Mouse (Mus musculus): ENCODE measurements around the gene Gm11939. TPM values are rescaled to one million over a fixed set of nuclear protein-coding genes. Genes with fewer than 3 reads are reported as not detected.

Gm11939 gene
- not detected in 2 replicates for polyA plus RNA-seq (2012; rRNA removed; ENCODE audit: low replicate concordance)

DNA sequence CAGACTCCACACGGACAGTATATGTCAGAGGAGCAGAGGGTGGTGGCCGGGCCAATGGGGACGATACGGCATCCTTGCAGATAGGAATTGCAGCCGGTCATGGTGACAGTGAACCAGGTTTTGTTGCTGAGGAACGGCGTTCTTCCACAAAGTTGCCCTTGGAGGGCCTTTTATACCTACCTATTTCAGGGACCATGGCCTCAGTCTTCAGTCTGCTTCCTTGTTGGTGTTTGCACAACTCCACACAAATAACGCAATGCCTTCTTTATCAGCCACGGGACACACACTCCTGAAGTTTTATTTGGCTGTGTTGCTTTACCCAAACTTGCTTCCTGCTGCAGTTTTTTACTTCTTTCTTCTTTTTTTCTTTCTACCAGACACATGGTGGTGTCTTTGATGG, at the start of gene Gm11939:
TSS of gene Gm11939 (minus strand) at position 101 of the 400 bp plus-strand sequence.

DNA sequence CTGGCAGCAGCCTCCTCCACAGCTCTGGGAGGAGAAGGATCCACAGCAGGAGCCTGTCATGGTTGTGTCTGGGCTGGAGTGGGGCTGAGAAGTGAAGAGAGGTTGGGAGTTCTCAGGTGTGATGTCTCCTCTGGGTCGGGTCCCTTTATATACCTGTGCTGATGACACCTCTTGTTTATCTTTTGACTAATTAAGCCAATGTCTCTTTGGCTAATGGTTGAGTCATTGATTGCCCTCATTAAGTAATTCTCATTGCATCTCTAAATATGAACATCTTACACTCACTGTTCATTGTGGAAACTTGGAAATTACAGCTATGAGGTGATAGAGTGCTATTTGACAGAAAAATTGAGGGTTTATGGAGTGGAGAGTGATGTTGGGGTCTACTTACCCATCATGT, 43.9 kb upstream of the Gm11939 start, which contains the start of gene Gm11938:
TSS of gene Gm11938 (minus strand) at position 101 of the 400 bp plus-strand sequence.

DNA sequence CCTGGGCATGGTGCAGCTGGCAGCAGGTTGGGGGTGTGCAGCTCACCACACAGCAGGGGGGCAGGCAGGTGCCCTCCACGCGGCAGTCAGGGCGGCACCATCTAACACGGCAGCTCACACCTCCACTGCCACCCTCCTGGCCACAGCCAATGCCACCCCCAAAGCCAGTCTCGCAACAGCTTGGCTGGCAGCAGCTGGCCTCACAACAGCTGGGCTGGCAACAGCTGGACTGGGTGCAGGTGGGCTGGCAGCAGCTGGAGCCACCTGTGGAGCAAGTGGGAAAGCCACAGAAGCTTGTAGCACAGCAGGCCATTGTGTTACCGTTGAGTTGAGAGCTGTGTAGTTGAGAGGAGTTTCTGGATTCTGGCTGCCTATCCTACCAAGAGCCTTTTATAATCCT, 38.5 kb upstream of the Gm11939 start, which contains the start of gene Krtap9-3:
TSS of gene Krtap9-3 (minus strand) at position 364 of the 400 bp plus-strand sequence.

DNA sequence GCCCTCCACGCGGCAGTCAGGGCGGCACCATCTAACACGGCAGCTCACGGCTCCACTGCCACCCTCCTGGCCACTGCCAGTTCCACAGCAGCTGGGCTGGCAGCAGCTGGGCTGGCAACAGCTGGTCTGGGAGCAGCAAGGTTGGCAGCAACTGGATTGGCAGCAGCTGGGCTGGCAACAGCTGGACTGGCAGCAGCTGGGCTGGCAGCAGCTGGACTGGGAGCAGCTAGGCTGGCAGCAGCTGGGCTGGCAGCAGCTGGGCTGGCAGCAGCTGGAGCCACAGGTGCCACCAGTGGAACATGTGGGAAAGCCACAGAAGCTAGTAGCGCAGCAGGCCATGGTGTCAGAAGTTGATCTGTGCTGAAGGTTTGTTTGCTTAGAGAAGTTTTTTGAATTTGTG, 31.7 kb upstream of the Gm11939 start, which contains the start of gene Krtap1-3:
TSS of gene Krtap1-3 (minus strand) at position 359 of the 400 bp plus-strand sequence.

DNA sequence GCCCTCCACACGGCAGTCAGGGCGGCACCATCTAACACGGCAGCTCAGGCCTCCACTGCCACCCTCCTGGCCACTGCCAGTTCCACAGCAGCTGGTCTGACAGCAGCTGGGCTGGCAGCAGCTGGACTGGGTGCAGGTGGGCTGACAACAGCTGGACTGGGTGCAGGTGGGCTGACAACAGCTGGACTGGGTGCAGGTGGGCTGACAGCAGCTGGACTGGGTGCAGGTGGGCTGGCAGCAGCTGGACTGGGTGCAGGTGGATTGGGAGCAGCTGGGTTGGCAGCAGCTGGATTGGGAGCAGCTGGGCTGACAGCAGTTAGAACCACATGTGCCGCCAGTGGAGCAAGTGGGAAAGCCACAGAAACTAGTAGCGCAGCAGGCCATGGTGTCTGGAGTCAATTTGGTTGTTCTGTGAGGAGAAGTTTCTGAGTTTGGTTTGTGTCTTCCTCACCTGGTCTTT, 24.0 kb upstream of the Gm11939 start, which contains the start of gene Krtap1-4:
TSS of gene Krtap1-4 (minus strand) at position 410 of the 460 bp plus-strand sequence.

DNA sequence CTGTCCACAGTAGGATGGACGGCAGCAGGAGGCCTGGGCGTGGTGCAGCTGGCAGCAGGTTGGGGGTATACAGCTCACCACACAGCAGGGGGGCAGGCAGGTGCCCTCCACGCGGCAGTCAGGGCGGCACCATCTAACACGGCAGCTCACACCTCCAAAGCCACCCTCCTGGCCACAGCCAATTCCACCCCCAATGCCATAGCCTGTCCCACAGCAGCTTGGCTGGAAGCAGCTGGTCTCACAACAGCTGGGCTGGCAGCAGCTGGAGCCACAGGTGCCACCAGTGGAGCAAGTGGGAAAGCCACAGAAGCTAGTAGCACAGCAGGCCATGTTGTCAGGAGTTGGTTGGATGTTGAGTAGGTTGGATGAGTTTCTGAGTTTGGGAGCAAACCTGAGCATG, 21.4 kb upstream of the Gm11939 start, which contains the start of gene Krtap1-5:
TSS of gene Krtap1-5 (minus strand) at position 381 of the 400 bp plus-strand sequence.

DNA sequence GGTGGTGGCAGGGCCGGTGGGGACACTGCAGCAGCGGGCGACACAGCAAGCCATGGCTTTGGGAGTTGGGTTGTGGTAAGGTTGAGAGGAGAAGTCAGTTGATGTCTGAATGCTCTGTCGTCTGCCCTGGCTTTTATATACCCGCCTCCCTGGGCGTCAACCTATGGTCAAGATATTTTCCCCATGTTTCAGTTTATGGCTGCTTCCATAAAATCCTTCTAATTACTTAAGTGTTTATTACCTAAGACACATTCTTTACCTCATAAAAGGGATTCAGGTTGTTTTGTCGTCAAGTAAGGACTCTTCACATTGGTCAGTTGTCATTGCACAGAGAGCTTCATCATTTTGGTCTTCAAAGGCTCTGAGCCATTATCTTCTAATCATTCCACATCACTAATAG, 7.3 kb upstream of the Gm11939 start, which contains the start of gene Krtap3-1:
TSS of gene Krtap3-1 (minus strand) at position 101 of the 400 bp plus-strand sequence.

DNA sequence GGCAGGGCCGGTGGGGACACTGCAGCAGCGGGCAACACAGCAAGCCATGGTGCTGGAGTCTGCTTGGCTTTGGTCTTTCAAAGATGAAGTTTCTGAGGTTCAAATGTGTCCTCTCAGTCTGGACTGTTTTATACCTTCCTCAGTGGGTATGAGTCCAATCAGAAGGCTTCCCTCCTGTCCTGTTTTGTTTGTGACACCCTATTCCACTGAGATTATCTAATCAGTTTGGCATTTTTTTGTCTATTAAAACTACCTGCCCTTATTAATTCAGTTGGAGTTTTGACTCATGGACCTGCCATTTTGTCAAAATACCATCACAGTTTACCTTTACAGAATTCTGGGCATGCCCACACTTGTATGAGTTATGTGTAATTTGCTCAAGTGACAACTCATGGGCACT, 2.5 kb downstream of the Gm11939 start, which contains the start of gene Krtap3-2:
TSS of gene Krtap3-2 (minus strand) at position 101 of the 400 bp plus-strand sequence.

DNA sequence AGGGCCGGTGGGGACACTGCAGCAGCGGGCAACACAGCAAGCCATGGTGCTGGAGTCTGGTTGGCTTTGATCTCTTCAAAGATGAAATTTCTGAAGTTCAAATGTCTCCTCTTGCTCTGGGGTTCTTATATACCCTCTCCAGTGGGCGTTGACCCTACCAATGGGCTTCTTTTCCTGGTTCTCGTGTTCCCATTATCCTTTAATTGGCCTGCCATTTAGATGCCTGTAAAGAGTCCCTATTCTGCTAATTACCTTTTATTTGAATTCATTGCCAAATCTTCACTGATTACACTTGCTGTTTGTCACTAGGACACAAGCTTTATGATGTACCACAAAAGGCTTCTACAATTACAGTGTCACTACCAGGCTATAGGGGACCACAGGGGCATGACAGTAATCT, 8.5 kb downstream of the Gm11939 start, which contains the start of gene Krtap3-3:
TSS of gene Krtap3-3 (minus strand) at position 101 of the 400 bp plus-strand sequence.

DNA sequence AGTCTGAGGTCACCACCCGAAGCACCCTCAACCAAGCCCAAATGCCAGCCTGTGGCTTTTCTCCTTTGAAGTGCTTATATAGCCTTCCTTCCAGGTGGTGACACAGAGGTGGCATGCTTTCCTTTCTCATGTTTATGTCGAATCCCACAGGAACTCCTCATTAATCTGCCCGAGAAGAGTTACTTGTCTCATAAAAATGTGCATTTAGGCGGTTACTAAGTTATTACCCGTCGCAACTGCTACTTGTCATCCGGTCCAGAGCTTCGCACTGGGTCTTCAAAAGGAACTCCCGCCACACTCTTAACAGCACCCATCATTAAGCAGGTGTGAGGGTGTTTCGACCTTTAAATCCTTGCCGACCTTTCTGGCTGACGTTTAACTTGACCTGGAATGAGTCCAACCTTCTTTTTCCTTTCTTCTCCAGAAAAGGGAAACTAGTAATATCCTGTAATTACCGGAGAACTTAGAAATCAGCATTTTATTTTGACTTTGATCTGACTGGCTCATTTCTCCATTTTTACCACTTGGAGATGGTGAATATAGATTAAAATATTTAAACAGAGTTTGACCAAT, 37.9 kb downstream of the Gm11939 start, which contains the start of gene Krt39:
TSS of gene Krt39 (minus strand) at position 51 of the 573 bp plus-strand sequence.

Other genes with a start within 250 kb of the Gm11939 start
- not detected in 2 replicates for gene Krt25, start 236.5 kb downstream of the Gm11939 start, polyA plus RNA-seq (2012; rRNA removed; ENCODE audit: low replicate concordance)
- not detected in 2 replicates for gene Krt26, start 221.5 kb downstream of the Gm11939 start, polyA plus RNA-seq (2012; rRNA removed; ENCODE audit: low replicate concordance)
- gene Krt27, start 208.4 kb downstream of the Gm11939 start, polyA plus RNA-seq (2012; rRNA removed; ENCODE audit: low replicate concordance): not detected in 2 replicates
- not detected in 2 replicates for gene Krt28, start 184.6 kb downstream of the Gm11939 start, polyA plus RNA-seq (2012; rRNA removed; ENCODE audit: low replicate concordance)
- 2.3 and 24.1 TPM in 2 replicates for gene Krt10, start 170.1 kb downstream of the Gm11939 start, polyA plus RNA-seq (2012; rRNA removed; ENCODE audit: low replicate concordance)
- gene Krt12, start 137.2 kb downstream of the Gm11939 start, polyA plus RNA-seq (2012; rRNA removed; ENCODE audit: low replicate concordance): not detected in 2 replicates
- 0.13 and 0.25 TPM in 2 replicates for gene Krt20, start 121.3 kb downstream of the Gm11939 start, polyA plus RNA-seq (2012; rRNA removed; ENCODE audit: low replicate concordance)
- gene Krt23, start 66.3 kb downstream of the Gm11939 start, polyA plus RNA-seq (2012; rRNA removed; ENCODE audit: low replicate concordance): 2.8 and 3.9 TPM in 2 replicates
- gene Krt39, start 38.1 kb downstream of the Gm11939 start, polyA plus RNA-seq (2012; rRNA removed; ENCODE audit: low replicate concordance): not detected in 2 replicates
- not detected in 2 replicates for gene Krt40, start 16.3 kb downstream of the Gm11939 start, polyA plus RNA-seq (2012; rRNA removed; ENCODE audit: low replicate concordance)
- gene Krtap3-3, start 8.6 kb downstream of the Gm11939 start, polyA plus RNA-seq (2012; rRNA removed; ENCODE audit: low replicate concordance): not detected in 2 replicates
- 0.43 and 2.2 TPM in 2 replicates for gene Krtap3-2, start 2.6 kb downstream of the Gm11939 start, polyA plus RNA-seq (2012; rRNA removed; ENCODE audit: low replicate concordance)
- not detected in 2 replicates for gene Krtap3-1, start 7.2 kb upstream of the Gm11939 start, polyA plus RNA-seq (2012; rRNA removed; ENCODE audit: low replicate concordance)
- not detected in 2 replicates for gene Krtap1-5, start 21.6 kb upstream of the Gm11939 start, polyA plus RNA-seq (2012; rRNA removed; ENCODE audit: low replicate concordance)
- gene Krtap1-4, start 24.2 kb upstream of the Gm11939 start, polyA plus RNA-seq (2012; rRNA removed; ENCODE audit: low replicate concordance): not detected in 2 replicates
- not detected in 2 replicates for gene Krtap1-3, start 31.9 kb upstream of the Gm11939 start, polyA plus RNA-seq (2012; rRNA removed; ENCODE audit: low replicate concordance)
- gene Krtap9-3, start 38.6 kb upstream of the Gm11939 start, polyA plus RNA-seq (2012; rRNA removed; ENCODE audit: low replicate concordance): not detected in 2 replicates
- not detected in 2 replicates for gene Gm11938, start 43.8 kb upstream of the Gm11939 start, polyA plus RNA-seq (2012; rRNA removed; ENCODE audit: low replicate concordance)
- not detected in 2 replicates for gene Gm11937, start 50.7 kb upstream of the Gm11939 start, polyA plus RNA-seq (2012; rRNA removed; ENCODE audit: low replicate concordance)
- not detected in 2 replicates for gene Krtap2-4, start 55.4 kb upstream of the Gm11939 start, polyA plus RNA-seq (2012; rRNA removed; ENCODE audit: low replicate concordance)
- gene Gm11562, start 61.0 kb upstream of the Gm11939 start, polyA plus RNA-seq (2012; rRNA removed; ENCODE audit: low replicate concordance): not detected in 2 replicates
- gene Krtap4-1, start 68.8 kb upstream of the Gm11939 start, polyA plus RNA-seq (2012; rRNA removed; ENCODE audit: low replicate concordance): not detected in 2 replicates
- gene Krtap4-2, start 75.6 kb upstream of the Gm11939 start, polyA plus RNA-seq (2012; rRNA removed; ENCODE audit: low replicate concordance): not detected in 2 replicates
- gene Krtap4-7, start 84.6 kb upstream of the Gm11939 start, polyA plus RNA-seq (2012; rRNA removed; ENCODE audit: low replicate concordance): not detected in 2 replicates
- not detected in 2 replicates for gene Gm11555, start 90.8 kb upstream of the Gm11939 start, polyA plus RNA-seq (2012; rRNA removed; ENCODE audit: low replicate concordance)
- not detected in 2 replicates for gene Gm11563, start 99.5 kb upstream of the Gm11939 start, polyA plus RNA-seq (2012; rRNA removed; ENCODE audit: low replicate concordance)
- gene Krtap4-6, start 106.5 kb upstream of the Gm11939 start, polyA plus RNA-seq (2012; rRNA removed; ENCODE audit: low replicate concordance): not detected in 2 replicates
- gene Gm14190, start 131.3 kb upstream of the Gm11939 start, polyA plus RNA-seq (2012; rRNA removed; ENCODE audit: low replicate concordance): not detected in 2 replicates
- gene Gm14180, start 174.8 kb upstream of the Gm11939 start, polyA plus RNA-seq (2012; rRNA removed; ENCODE audit: low replicate concordance): not detected in 2 replicates
- not detected in 2 replicates for gene Gm11595, start 213.4 kb upstream of the Gm11939 start, polyA plus RNA-seq (2012; rRNA removed; ENCODE audit: low replicate concordance)
- gene Krtap4-8, start 221.2 kb upstream of the Gm11939 start, polyA plus RNA-seq (2012; rRNA removed; ENCODE audit: low replicate concordance): not detected in 2 replicates
- gene Krtap4-9, start 225.7 kb upstream of the Gm11939 start, polyA plus RNA-seq (2012; rRNA removed; ENCODE audit: low replicate concordance): not detected in 2 replicates
- gene Gm11596, start 234.0 kb upstream of the Gm11939 start, polyA plus RNA-seq (2012; rRNA removed; ENCODE audit: low replicate concordance): not detected in 2 replicates
- gene Gm11569, start 239.5 kb upstream of the Gm11939 start, polyA plus RNA-seq (2012; rRNA removed; ENCODE audit: low replicate concordance): not detected in 2 replicates
- not detected in 2 replicates for gene Gm11554, start 245.0 kb upstream of the Gm11939 start, polyA plus RNA-seq (2012; rRNA removed; ENCODE audit: low replicate concordance)

All from mammary gland, adult 2 months (tissue).